Mouse (Mus musculus): ENCODE results near the gene Ascl2.

The Ascl2 gene

DNA sequence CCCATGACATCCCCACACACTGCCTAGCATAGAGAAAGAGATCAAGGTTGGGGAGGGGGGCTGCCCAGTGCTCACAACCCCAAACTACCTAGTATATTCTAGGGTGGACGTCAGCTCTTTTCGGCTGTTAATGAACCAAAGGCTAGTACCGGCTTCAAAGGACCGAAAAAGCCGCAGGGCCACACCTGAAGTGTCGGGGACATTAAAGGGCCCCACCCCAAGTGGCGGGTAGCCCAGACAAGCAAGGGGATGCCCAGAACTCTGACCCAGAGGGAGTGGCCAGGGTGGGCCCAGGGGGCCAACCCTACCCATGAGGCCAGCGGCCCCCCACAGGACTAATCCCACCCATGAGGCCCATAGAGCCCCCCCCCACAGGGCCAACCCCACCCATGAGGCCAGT, 41.8 kb downstream of the Ascl2 start:
- in situ Hi-C loops (cut with MboI, MseI), result no loop called here

DNA sequence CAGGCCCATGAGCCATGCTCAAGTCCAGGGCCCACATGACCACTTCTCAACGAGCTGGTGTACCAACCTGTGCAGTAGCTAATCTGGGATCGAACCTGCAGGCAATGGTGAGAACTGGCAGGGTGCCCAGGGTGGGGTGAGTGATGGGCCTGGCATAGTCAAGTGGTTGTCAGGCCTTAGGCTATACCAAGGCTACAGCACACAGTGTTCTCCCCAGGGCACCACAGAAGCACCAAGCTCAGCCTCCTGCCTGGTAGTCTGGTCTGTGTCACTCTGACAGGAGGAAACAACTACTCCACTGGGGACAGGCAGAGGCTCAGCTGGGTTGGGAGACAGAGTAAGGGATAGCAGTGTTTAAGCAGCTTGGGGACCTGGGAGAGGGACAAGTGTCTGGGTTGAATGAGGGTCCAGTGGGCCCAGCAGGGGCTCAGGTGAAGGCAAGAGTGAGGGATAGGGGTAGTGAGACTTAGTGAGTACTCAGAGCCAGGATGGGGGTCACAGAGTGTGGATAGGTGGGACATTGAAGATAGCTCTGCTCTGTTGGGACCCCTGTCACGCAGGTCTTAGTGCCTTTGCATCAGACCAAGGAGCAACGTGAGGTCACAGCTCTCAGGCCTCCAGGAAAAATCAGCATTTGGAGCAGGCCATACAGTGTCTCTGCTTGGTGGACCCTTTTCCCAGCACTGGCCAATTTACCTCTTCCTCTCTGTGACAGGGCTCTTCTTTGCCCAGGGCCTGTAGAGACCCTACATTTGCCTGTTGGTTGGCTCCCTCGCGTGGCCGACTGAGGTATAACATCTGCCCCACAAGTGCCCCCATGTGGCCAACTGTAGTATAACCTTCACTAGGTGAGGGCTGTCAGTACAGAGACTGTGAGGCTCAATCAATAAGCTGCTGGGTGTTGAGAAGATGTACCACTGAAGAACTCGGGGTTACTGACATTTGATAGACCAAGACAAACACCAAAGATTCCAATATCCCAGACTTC, 50.1 kb downstream of the Ascl2 start:
- in situ Hi-C loops (cut with MboI, MseI), result no loop called here

DNA sequence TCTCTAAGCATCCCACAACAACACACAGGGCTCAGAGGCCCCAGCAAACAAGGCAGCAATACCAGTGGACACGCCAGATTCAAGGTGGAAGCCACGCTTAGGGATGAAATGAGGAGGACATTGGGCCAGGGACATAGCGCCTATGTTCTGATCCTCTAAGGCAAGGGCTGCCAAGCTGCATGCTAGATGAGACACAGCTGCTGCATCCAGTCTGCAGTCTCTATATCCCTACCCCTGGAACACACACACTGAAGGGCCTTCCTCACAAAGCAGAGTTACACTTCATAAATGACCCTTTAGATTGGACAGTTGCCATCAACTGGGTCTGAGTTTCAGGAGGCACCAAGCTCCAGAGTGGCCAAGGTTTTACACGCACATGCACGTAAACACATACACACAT, 51.4 kb downstream of the Ascl2 start:
- in situ Hi-C loops (cut with MboI, MseI), result no loop called here

All from T-helper 17 cell (primary cell).